Mouse (Mus musculus): Measurements from ENCODE around the gene Adam1a.

Adam1a gene

GRCm38 (mm10) chr5:121493305-121493704 lies 52.0 kb downstream of the Adam1a start:
- no peak for DNase-seq (ENCODE audit: low spot score)

- no peak for DNase-seq (ENCODE audit: low spot score)
Observed at GRCm38 (mm10) chr5:121484801-121485200, 60.5 kb downstream of the Adam1a start.

GRCm38 (mm10) chr5:121477680-121478079 lies 67.6 kb downstream of the Adam1a start:
- DNase-seq (ENCODE audit: low spot score): peak; percentile 34

- DNase-seq (ENCODE audit: low spot score): no peak
Observed at GRCm38 (mm10) chr5:121476040-121476439, 69.2 kb downstream of the Adam1a start.

GRCm38 (mm10) chr5:121474610-121475009 lies 70.7 kb downstream of the Adam1a start:
- no peak for DNase-seq (ENCODE audit: low spot score)

GRCm38 (mm10) chr5:121472411-121472810 lies 72.9 kb downstream of the Adam1a start:
- DNase-seq (ENCODE audit: low spot score): no peak

GRCm38 (mm10) chr5:121469566-121469965 lies 75.7 kb downstream of the Adam1a start:
- DNase-seq (ENCODE audit: low spot score): no peak

All from ovary, postnatal 14 days (tissue).